Mouse (Mus musculus) bone marrow macrophage, adult 2 months (primary cell): Measurements from ENCODE around the gene Dand5.

Experiments used
- CTCF ChIP-seq: IDR thresholded peaks from 2 replicates; pipeline ENCODE4 v1.5.1; 2012; ENCODE audit warnings: low read depth, mild to moderate bottlenecking, low read length, moderate library complexity
- POLR2A ChIP-seq: IDR thresholded peaks from 2 replicates; pipeline ENCODE4 v1.6.1; 2012; ENCODE audit warnings: mild to moderate bottlenecking, low read depth, low read length, borderline replicate concordance

GRCm38 (mm10) chr8:84837912-84838470 lies 15.4 kb upstream of the Dand5 start:
- TF ChIP-seq POLR2A (no peak), CTCF (no peak)
